Mouse (Mus musculus) heart, postnatal 0 days (tissue): ENCODE measurements at regions not wholly inside any gene's neighbourhood (a gene's known extent, or its start where the extent isn't known, plus 50 kb on each side); places are given as distances from the start of the nearest gene placed in this dataset.
A peak's percentile ranks its signal among the peaks of the same experiment; 100 is the strongest.

Experiments used
- ATAC-seq: fragments of 200-750 bp; cut with Nextera tagmentation; 2 replicates; pipeline ENCODE4 v1.8.0; 2017; ENCODE audit warnings: low read depth, moderate number of reproducible peaks, moderate library complexity; ENCODE audit not compliant: insufficient read depth
- DNase-seq: peaks from one replicate; pipeline ENCODE4 v3.0.0-alpha.2; 2016; ENCODE audit warnings: low spot score
- H3K27ac ChIP-seq: fragments of 300-500 bp; sonication (generic); 2 replicates; pipeline ENCODE4 v1.5.1; 2014; ENCODE audit warnings: low read depth, mild to moderate bottlenecking
- H3K27me3 ChIP-seq: fragments of 300-500 bp; sonication (generic); 2 replicates; pipeline ENCODE4 v1.6.1; 2014; ENCODE audit warnings: low read length, mixed read lengths; ENCODE audit not compliant: control insufficient read depth, insufficient read depth
- H3K36me3 ChIP-seq: fragments of 300-500 bp; sonication (generic); replicated peaks from 2 replicates; pipeline ENCODE4 v1.6.1; 2014; ENCODE audit warnings: low read length, mixed read lengths; ENCODE audit not compliant: control insufficient read depth, insufficient read depth
- H3K4me1 ChIP-seq: fragments of 300-500 bp; sonication (generic); 2 replicates; pipeline ENCODE4 v1.6.1; 2014; ENCODE audit warnings: antibody characterized with exemption; ENCODE audit not compliant: control insufficient read depth, insufficient read depth
- H3K4me2 ChIP-seq: fragments of 300-500 bp; sonication (generic); 2 replicates; pipeline ENCODE4 v1.6.1; 2014; ENCODE audit warnings: low read depth, mild to moderate bottlenecking, low read length, moderate library complexity
- H3K4me3 ChIP-seq: fragments of 300-500 bp; sonication (generic); 2 replicates; pipeline ENCODE4 v1.5.1; 2014; ENCODE audit warnings: low read depth, low read length
- H3K9ac ChIP-seq: fragments of 300-500 bp; sonication (generic); replicated peaks from 2 replicates; pipeline ENCODE4 v1.6.1; 2014; ENCODE audit warnings: low read depth, low read length, mixed read lengths
- H3K9me3 ChIP-seq: fragments of 300-500 bp; sonication (generic); replicated peaks from 2 replicates; pipeline ENCODE4 v1.6.1; 2016; ENCODE audit warnings: low read length; ENCODE audit not compliant: control insufficient read depth
- CTCF ChIP-seq: IDR thresholded peaks from 2 replicates; pipeline ENCODE4 v1.5.1; 2016; ENCODE audit warnings: antibody characterized with exemption, control low read depth, low read depth
- EP300 ChIP-seq: IDR thresholded peaks from 2 replicates; pipeline ENCODE4 v1.6.1; 2016; ENCODE audit warnings: antibody characterized with exemption, low read depth
- WGBS: fragments of 180-500 bp; shearing (Covaris S2); extraction: QIAGEN DNeasy Blood & Tissue Kit; methylation state at CpG from one replicate; pipeline ENCODE4 v1.1.7; 2014; 5-methylcytosine and 5-hydroxymethylcytosine counted together

DNA sequence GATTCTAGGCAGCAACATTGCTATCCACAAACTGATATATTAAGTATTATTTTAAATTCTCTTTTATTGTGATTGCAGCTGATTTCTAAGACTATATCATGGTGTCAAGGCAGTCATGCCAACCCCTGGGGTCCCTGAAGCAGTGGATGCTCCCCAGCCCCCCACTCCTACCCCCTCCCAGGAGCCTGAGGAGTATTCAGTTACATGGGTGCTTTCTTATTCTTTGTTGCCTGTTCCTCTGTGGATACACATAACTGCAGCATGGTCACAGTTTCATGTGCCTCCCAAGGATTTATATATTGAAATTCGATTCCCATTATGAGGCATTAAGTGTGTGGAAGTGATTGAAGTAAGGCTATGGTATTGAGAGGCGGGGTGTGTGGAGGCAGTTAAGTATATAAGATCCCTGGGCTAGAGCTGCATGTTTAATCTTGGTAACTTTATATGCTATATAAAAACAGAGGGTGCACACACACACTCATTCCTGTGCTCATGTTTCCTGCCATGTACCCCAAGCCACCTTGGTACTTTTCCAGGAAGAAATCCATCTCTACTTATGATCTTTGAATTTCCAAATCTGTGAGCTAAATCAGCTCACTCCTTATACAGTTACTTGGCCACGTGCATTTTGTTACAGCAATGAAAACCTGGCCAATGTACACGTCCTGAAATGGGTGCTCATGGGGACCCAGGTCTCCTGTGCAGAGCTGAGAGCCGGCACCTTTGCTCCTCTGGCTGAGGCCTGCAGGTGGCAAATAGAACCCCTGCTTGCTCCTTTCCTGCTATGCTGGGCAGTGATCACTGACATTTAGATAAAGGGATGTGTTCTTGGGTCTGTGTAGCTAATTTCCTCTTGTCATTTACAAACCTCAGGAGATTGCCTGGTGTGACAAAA, 259.0 kb downstream of the Nek10 start:
- Histone ChIP-seq H3K4me2 (no peak overlapping the region), H3K9ac (no peak overlapping the region), H3K4me3 (no peak overlapping the region), H3K9me3 (no peaks in the 10 kb centered on the region), H3K27ac (0 out of 2 replicates have a peak overlapping the region, but pooled peaks have one; percentile 13), H3K27me3 (no peaks in the 10 kb centered on the region), H3K4me1 (no peaks in the 10 kb centered on the region), H3K36me3 (no peaks in the 10 kb centered on the region)
- DNase-seq (no peak), ATAC-seq (no peak; the same call in 1 of the 2 replicates)
- WGBS: 47% methylated on average over 5 of the region's 5 CpGs
- TF ChIP-seq CTCF: no peak
- no peak for TF ChIP-seq EP300

DNA sequence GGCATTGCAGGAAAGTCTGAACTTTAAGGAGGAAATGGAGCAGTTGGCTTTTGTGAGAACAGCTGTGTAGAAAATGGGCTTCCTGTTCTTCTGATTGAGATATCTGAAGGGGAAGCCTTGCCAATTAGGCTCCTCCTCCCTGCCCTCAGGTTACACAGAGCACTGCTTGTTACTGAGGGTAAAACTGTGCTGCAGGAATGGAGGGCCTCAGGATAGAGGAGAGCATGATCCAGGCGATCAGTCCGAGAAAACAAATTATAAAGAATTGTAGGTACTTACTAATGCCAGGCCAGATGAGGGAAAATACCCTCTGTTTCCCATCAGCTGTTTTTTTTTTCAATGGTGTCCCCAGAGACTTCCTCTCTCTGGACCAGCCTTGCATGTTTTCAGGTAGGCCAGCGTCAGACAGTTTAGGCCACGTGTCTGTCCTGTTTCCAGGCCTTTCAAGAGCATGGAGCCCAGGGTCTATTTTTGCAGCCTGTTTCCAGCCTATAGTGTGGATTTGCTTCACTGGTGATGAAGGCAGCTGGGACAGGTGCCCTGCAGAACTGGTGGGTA, 259.7 kb downstream of the Nek10 start:
- Histone ChIP-seq H3K4me2 (no peak overlapping the region), H3K9ac (no peak overlapping the region), H3K36me3 (no peaks in the 10 kb centered on the region), H3K4me1 (no peaks in the 10 kb centered on the region), H3K27ac (0 out of 2 replicates have a peak overlapping the region, but pooled peaks have one; percentile 13), H3K4me3 (no peak overlapping the region), H3K9me3 (no peaks in the 10 kb centered on the region), H3K27me3 (no peaks in the 10 kb centered on the region)
- peak; percentile 51 for ATAC-seq
- TF ChIP-seq EP300: 0 out of 2 replicates have a peak, but pooled peaks have one; percentile 50
- no peak for TF ChIP-seq CTCF
- peak; percentile 28 for DNase-seq
- WGBS: 33% methylated on average over 4 of the region's 4 CpGs

- DNase-seq (no peak), ATAC-seq (no peak)
- no peak overlapping the region for H3K27ac ChIP-seq
- H3K4me2 ChIP-seq: no peak overlapping the region
- WGBS: 59% methylated on average over 5 of the region's 5 CpGs
- H3K27me3 ChIP-seq: no peaks in the 10 kb centered on the region
- no peaks in the 10 kb centered on the region for H3K9me3 ChIP-seq
- no peaks in the 10 kb centered on the region for H3K36me3 ChIP-seq
- H3K9ac ChIP-seq: no peak overlapping the region
- TF ChIP-seq EP300: no peak
- no peak for TF ChIP-seq CTCF
- no peak overlapping the region for H3K4me3 ChIP-seq
- H3K4me1 ChIP-seq: no peaks in the 10 kb centered on the region
These were observed 261.8 kb downstream of the Nek10 start for GRCm38 (mm10) chr14:15064991-15065525.

- DNase-seq: no peak
These were observed 272.7 kb downstream of the Nek10 start for GRCm38 (mm10) chr14:15075877-15076276.

GRCm38 (mm10) chr14:15082889-15083288, 279.7 kb downstream of the Nek10 start:
- Histone ChIP-seq H3K9ac (no peak overlapping the region), H3K9me3 (no peaks in the 10 kb centered on the region), H3K4me2 (no peak overlapping the region), H3K27me3 (no peaks in the 10 kb centered on the region), H3K4me1 (no peaks in the 10 kb centered on the region), H3K36me3 (no peaks in the 10 kb centered on the region), H3K27ac (no peak overlapping the region), H3K4me3 (no peak overlapping the region)
- WGBS: 71% methylated on average over 2 of the region's 2 CpGs
- no peak for DNase-seq
- no peak for ATAC-seq
- TF ChIP-seq CTCF: no peak
- no peak for TF ChIP-seq EP300

More at GRCm38 (mm10) chr14:15075877-15076276, 272.7 kb downstream of the Nek10 start:
- no peak overlapping the region for H3K27ac ChIP-seq
- H3K4me2 ChIP-seq: no peak overlapping the region
- H3K9me3 ChIP-seq: no peaks in the 10 kb centered on the region
- no peaks in the 10 kb centered on the region for H3K27me3 ChIP-seq
- no peak for ATAC-seq
- 61% methylated on average over 3 of the region's 3 CpGs for WGBS
- H3K4me3 ChIP-seq: no peak overlapping the region
- no peak overlapping the region for H3K9ac ChIP-seq
- TF ChIP-seq EP300: no peak
- no peak for TF ChIP-seq CTCF
- no peaks in the 10 kb centered on the region for H3K36me3 ChIP-seq
- H3K4me1 ChIP-seq: no peaks in the 10 kb centered on the region
